Mouse (Mus musculus): ENCODE measurements at regions not wholly inside any gene's neighbourhood (a gene's known extent, or its start where the extent isn't known, plus 50 kb on each side); places are given as distances from the start of the nearest gene placed in this dataset.

GRCm38 (mm10) chr8:126833471-126834453 is 111.9 kb downstream of the Tomm20 start:
- WGBS: 7% methylated on average over 19 of the region's 19 CpGs
- no peak for TF ChIP-seq CTCF (IDR thresholded peaks at IDR 0.05; ENCODE audit: control insufficient read depth, insufficient read depth, low read length)
- TF ChIP-seq POLR2A (IDR thresholded peaks at IDR 0.05; ENCODE audit: borderline replicate concordance, control insufficient read depth, low read depth, low read length): no peak
- H3K27ac ChIP-seq (ENCODE audit: control insufficient read depth, insufficient read depth, low read depth, low read length, poor library complexity): peak overlapping the region; percentile 77
- H3K4me3 ChIP-seq (replicated peaks; ENCODE audit: control insufficient read depth, low read depth, low read length): no peak overlapping the region
- peaks cover 31% of the 10 kb centered on the region for H3K4me1 ChIP-seq (ENCODE audit: control insufficient read depth, insufficient read depth, low read length)

GRCm38 (mm10) chr8:126833006-126833405 is 112.6 kb downstream of the Tomm20 start:
- TF ChIP-seq POLR2A (IDR thresholded peaks at IDR 0.05; ENCODE audit: borderline replicate concordance, control insufficient read depth, low read depth, low read length): no peak
- no peak for TF ChIP-seq CTCF (IDR thresholded peaks at IDR 0.05; ENCODE audit: control insufficient read depth, insufficient read depth, low read length)
- peaks cover 28% of the 10 kb centered on the region for H3K4me1 ChIP-seq (ENCODE audit: control insufficient read depth, insufficient read depth, low read length)
- H3K27ac ChIP-seq (ENCODE audit: control insufficient read depth, insufficient read depth, low read depth, low read length, poor library complexity): peak overlapping the region; percentile 77
- WGBS: under 1% methylated on average over 5 of the region's 5 CpGs
- no peak overlapping the region for H3K4me3 ChIP-seq (replicated peaks; ENCODE audit: control insufficient read depth, low read depth, low read length)

GRCm38 (mm10) chr8:126832163-126832978 is 113.3 kb downstream of the Tomm20 start:
- peaks cover 25% of the 10 kb centered on the region for H3K4me1 ChIP-seq (ENCODE audit: control insufficient read depth, insufficient read depth, low read length)
- 2% methylated on average over 12 of the region's 12 CpGs for WGBS
- no peak overlapping the region for H3K4me3 ChIP-seq (replicated peaks; ENCODE audit: control insufficient read depth, low read depth, low read length)
- no peak for TF ChIP-seq CTCF (IDR thresholded peaks at IDR 0.05; ENCODE audit: control insufficient read depth, insufficient read depth, low read length)
- TF ChIP-seq POLR2A (IDR thresholded peaks at IDR 0.05; ENCODE audit: borderline replicate concordance, control insufficient read depth, low read depth, low read length): no peak
- peak overlapping the region; percentile 94 for H3K27ac ChIP-seq (ENCODE audit: control insufficient read depth, insufficient read depth, low read depth, low read length, poor library complexity)

- Histone ChIP-seq H3K4me3 (replicated peaks; ENCODE audit: control insufficient read depth, low read depth, low read length) (no peak overlapping the region), H3K4me1 (ENCODE audit: control insufficient read depth, insufficient read depth, low read length) (peaks cover 27% of the 10 kb centered on the region), H3K27ac (ENCODE audit: control insufficient read depth, insufficient read depth, low read depth, low read length, poor library complexity) (peak overlapping the region; percentile 94)
- WGBS: 37% methylated on average over 16 of the region's 16 CpGs
- TF ChIP-seq CTCF (IDR thresholded peaks at IDR 0.05; ENCODE audit: control insufficient read depth, insufficient read depth, low read length) (no peak), POLR2A (IDR thresholded peaks at IDR 0.05; ENCODE audit: borderline replicate concordance, control insufficient read depth, low read depth, low read length) (no peak)
Observed at GRCm38 (mm10) chr8:126831312-126832162, 114.1 kb downstream of the Tomm20 start.

- no peak overlapping the region for H3K4me3 ChIP-seq (replicated peaks; ENCODE audit: control insufficient read depth, low read depth, low read length)
- no peak overlapping the region for H3K27ac ChIP-seq (ENCODE audit: control insufficient read depth, insufficient read depth, low read depth, low read length, poor library complexity)
- no peak for TF ChIP-seq CTCF (IDR thresholded peaks at IDR 0.05; ENCODE audit: control insufficient read depth, insufficient read depth, low read length)
- no peak for TF ChIP-seq POLR2A (IDR thresholded peaks at IDR 0.05; ENCODE audit: borderline replicate concordance, control insufficient read depth, low read depth, low read length)
- WGBS: 76% methylated on average over 5 of the region's 5 CpGs
- H3K4me1 ChIP-seq (ENCODE audit: control insufficient read depth, insufficient read depth, low read length): peaks cover 30% of the 10 kb centered on the region
Observed at GRCm38 (mm10) chr8:126830242-126830530, 115.5 kb downstream of the Tomm20 start.

- 52% methylated on average over 17 of the region's 17 CpGs for WGBS
- TF ChIP-seq POLR2A (IDR thresholded peaks at IDR 0.05; ENCODE audit: borderline replicate concordance, control insufficient read depth, low read depth, low read length) (no peak), CTCF (IDR thresholded peaks at IDR 0.05; ENCODE audit: control insufficient read depth, insufficient read depth, low read length) (no peak)
- Histone ChIP-seq H3K4me3 (replicated peaks; ENCODE audit: control insufficient read depth, low read depth, low read length) (no peak overlapping the region), H3K27ac (ENCODE audit: control insufficient read depth, insufficient read depth, low read depth, low read length, poor library complexity) (peak overlapping the region; percentile 25; the same call in 1 of the 2 replicates), H3K4me1 (ENCODE audit: control insufficient read depth, insufficient read depth, low read length) (peaks cover 28% of the 10 kb centered on the region)
Observed at GRCm38 (mm10) chr8:126829376-126830241, 116.0 kb downstream of the Tomm20 start.

All from bone marrow, adult 2 months (tissue).